ENCODE assay signal across 14 mouse cellular contexts in the genomic region with DNA sequence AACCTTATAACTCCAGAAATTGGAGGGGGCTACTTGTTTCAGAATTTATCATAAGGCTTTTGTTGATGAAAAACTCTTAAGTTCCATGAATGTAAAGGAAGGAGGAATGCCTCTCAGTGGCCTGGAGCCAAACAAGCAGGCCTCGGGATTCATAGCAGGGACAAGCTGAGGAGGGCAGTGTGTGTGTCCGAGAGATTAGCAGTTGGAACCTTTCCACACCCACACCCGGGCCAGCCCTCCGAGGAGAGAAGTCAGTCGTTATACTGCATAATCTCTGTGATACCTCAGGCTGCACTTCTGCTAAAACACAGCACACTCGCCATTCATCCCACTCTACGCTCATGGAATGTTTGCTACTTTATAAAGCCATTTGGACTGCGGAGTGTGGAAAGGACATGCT.
"Had no signal": no experiment of that assay in that cellular context is flagged by ENCODE, and none has a peak within 500 bp of the region (broad histone marks: within the 10 kb centered on the region; RNA-seq: fewer than 3 reads in every experiment).

No protein-coding gene starts in this region.

- H3K9ac ChIP-seq: limb, embryonic 13.5 days; midbrain, embryonic 15.5 days; neural tube, embryonic 12.5 days had no signal

- ATAC-seq: midbrain, embryonic 15.5 days had no signal

- DNase-seq: kidney, adult 18-20 months; kidney, postnatal 10 days; kidney, postnatal 4 days; left cerebral cortex, postnatal 4 days; lung, adult 18-20 months; lung, postnatal 36 days; retina, postnatal 1 day; right cerebral cortex, postnatal 4 days; thymus, postnatal 4 days had no signal

- H3K27me3 ChIP-seq: limb, embryonic 13.5 days; midbrain, embryonic 15.5 days; neural tube, embryonic 12.5 days had no signal

- H3K4me2 ChIP-seq: limb, embryonic 13.5 days; midbrain, embryonic 11.5 days; midbrain, embryonic 15.5 days; neural tube, embryonic 12.5 days had no signal

- H3K4me3 ChIP-seq: layer of hippocampus, adult 2 months; limb, embryonic 13.5 days; midbrain, embryonic 15.5 days; neural tube, embryonic 12.5 days had no signal

- H3K9me3 ChIP-seq: limb, embryonic 13.5 days; midbrain, embryonic 15.5 days; neural tube, embryonic 12.5 days had no signal

- H3K4me1 ChIP-seq: midbrain, embryonic 15.5 days; neural tube, embryonic 12.5 days had no signal

- H3K27ac ChIP-seq: layer of hippocampus, adult 2 months; limb, embryonic 13.5 days; midbrain, embryonic 15.5 days; neural tube, embryonic 12.5 days had no signal
